Mouse (Mus musculus): Measurements from ENCODE around the gene Olfr122.

Olfr122 gene

DNA sequence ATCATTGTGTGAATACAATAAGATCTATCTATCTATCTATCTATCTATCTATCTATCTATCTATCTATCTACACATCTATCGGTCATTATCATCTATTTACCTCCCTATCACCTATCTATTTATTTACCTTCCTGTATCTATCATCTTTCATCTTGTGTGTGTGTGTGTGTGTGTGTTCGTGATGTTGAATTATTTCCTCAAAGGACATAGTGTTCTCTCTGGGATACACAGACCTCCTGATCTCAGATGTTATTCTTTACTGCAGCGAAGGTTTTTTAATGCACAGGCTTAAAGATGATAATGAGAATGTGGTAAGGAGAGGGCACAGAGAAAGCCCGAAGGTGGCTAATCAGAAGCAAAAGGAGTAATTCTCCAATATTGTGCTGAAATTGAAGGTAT lies at the start of gene Olfr122:
TSS of gene Olfr122 (plus strand) at position 301 of the 400 bp plus-strand sequence.
- no peak for DNase-seq

DNA sequence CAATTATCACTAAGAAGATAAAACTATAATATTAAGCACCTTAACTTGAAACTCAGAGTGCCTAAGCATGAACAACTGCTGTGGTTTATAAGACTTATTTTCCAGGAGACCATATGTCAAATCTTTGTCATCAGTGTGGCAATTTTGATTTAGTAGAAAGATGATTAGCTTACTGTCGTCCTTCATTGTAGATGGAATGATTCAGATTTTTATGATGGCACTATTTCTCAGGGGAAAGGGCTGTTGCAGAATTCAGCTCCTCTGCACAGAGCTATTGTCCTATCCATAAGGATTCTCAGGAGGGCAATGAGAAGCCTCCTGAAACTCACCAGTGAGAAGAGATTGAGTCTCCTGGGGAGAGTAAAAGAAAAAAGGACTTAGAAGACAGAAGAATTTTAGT lies 46.9 kb upstream of the Olfr122 start, which contains the start of gene Olfr120:
TSS of gene Olfr120 (plus strand) at position 301 of the 400 bp plus-strand sequence.
- no peak for DNase-seq

DNA sequence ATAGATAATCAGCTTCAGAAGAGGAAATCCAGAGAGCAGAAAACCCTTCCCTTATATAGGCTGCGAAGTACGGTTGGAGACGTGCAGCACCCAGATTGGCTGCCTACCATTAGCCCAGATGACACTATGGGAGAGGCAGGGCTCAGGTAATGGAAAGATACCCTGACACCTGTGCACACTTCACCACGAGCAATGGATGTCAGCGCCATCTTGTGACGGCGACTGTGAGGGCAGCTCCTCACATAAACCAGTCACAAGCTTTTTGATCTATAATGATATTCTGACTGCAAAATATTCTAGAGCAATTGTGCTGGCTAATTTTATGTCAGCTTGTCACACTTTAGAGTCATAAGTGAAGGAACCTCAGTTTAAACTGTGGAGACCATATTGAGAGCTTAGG lies 30.3 kb upstream of the Olfr122 start:
- DNase-seq = no peak

DNA sequence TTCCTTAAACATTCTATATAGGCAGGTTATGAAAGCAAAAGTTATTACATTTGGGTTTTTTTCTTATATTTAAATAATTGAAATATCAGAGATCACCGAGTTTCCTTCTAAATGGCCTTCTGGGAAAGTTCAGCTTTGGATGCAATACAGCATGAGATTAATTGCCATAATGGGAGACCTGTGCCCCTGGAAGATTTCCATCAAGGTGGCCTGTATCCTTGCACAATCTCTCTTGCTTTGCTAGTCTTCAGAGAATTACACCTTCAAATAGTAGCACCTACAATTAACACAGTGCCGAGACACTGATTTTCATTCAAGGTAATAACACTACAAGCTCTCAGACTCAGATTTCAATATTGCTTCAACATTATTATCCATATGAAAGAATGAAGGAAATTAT lies 24.8 kb downstream of the Olfr122 start, which contains the start of gene Olfr123:
TSS of gene Olfr123 (plus strand) at position 301 of the 400 bp plus-strand sequence.
- DNase-seq = no peak

DNA sequence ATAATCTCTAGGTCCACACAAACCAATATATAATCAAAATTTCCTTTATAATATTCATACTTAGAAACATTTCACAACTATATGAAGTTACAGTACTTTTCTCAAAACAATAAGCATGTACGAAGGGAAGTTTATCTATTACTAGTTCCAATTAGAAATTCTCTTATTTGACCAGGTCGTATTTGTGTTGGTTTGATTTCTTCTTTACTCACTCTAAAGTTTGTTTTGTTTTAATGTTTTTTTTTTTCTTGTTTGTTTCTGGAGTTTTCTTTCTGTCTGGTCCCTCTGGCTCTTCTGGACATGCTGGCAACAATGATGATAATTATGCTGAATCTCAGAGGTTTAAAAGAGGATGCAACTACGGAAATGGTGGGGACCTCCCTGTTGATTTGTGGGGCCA lies 31.2 kb downstream of the Olfr122 start, which contains the start of gene Olfr124:
TSS of gene Olfr124 (plus strand) at position 301 of the 400 bp plus-strand sequence.
- no peak for DNase-seq

Data from kidney, adult 11 months (tissue).